Mouse (Mus musculus): Measurements from ENCODE around the gene Wdr24. TPM values are rescaled to one million over a fixed set of nuclear protein-coding genes. Genes with fewer than 3 reads are reported as not detected.

Gene Wdr24
- 30.1 and 30.7 TPM in 2 replicates for polyA plus RNA-seq (2016; fragmentation: Nextera tagmentation; extraction: Ambion mirVana)

DNA sequence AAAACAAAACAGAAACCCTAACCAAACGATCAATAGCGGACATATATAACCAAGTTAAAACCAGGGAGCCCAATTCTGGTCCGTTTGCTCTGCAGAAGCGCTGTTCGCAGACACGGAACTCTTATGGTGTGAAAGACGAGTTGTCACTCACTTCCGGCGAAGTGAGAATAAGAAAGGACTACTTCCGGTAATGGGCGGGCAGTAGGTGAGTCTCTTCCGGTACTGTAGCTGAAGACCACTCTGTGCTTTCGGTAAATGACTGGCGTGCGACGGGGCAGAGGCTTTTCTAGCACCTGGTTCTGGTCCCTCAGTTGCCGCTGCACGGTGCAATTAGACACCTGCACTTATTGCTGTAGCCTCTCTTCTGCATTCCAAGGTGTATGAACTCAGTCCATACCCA, at the start of gene Wdr24:
TSS of gene Wdr24 (plus strand) at position 176 of the 400 bp plus-strand sequence.
- Histone ChIP-seq H3K36me3 (peaks cover 41% of the 10 kb centered on the region), H3K4me1 (replicated peaks) (peaks cover 66% of the 10 kb centered on the region), H3K9me3 (no peaks in the 10 kb centered on the region), H3K4me3 (peak within 1 kb of the TSS; percentile 76), H3K27me3 (ENCODE audit: insufficient read depth, poor library complexity, severe bottlenecking) (peaks cover 28% of the 10 kb centered on the region), H3K27ac (peak within 1 kb of the TSS; percentile 88)
- WGBS: under 1% methylated on average over 18 of the region's 18 CpGs
- DNase-seq (ENCODE audit: low spot score): peak; percentile 80

DNA sequence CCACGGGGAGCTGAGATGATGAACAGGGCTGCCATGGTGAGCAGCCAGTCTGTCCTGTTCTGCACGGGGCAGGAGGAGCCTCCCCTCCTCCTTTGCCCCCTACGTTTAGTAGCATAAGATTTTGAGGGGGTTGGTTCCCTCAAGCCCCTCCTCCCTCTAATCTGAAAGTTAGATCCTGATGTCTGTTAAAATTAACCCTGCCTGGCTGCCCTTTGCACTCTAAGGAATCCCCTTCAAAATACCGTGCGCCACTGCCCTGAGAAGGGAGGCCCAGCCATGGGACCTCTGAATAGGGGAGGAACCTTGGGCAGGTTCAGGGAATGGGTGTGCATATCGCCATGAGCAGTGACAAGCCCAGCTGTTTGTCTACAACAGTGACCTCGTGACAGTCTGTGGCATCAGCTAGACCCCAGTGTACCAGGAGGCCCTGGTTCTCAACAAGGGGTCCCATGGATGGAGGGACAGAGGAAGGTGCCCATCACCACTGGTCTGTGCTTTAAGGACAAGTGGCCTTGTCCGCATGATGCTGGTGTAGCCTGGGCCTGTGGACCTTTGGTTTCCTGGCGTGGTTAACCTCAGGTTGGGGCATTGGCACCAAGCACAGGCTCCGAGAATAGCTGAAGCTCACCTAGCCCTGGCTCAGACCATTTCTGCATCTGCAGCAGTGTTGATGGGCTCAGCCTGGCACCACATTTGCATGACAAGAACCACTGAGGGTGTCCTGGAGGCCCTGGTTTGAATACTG, 47.9 kb upstream of the Wdr24 start:
- WGBS: 84% methylated on average over 10 of the region's 10 CpGs
- Histone ChIP-seq H3K36me3 (peaks cover 20% of the 10 kb centered on the region), H3K4me1 (replicated peaks) (peaks cover 25% of the 10 kb centered on the region), H3K4me3 (peak overlapping the region; percentile 68; the same call in 1 of the 2 replicates), H3K27me3 (ENCODE audit: insufficient read depth, poor library complexity, severe bottlenecking) (no peaks in the 10 kb centered on the region), H3K9me3 (no peaks in the 10 kb centered on the region), H3K27ac (no peak overlapping the region)
- no peak for DNase-seq (ENCODE audit: low spot score)

DNA sequence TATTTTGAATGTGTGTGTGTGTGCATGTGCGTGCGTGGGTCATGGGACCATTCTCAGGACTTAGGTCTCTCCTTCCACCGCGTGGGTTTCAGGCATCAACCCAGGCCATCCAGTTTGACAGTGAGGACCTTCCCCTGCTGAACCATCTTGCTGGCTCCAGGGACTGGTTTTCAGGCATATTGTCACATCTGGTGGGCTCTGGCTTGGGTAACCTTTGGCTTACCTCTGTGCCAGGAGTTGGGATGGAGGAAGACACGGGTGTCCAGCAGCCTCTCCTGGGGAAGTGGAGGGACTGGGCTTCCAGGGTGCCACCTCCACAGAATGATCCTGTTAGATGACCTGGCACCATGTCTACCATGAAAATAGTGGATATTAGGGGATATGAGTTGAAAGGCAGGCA, 45.5 kb upstream of the Wdr24 start:
- H3K27ac ChIP-seq: no peak overlapping the region
- H3K4me3 ChIP-seq: no peak overlapping the region
- H3K36me3 ChIP-seq: peaks cover 45% of the 10 kb centered on the region
- WGBS: 91% methylated on average over 5 of the region's 5 CpGs
- H3K27me3 ChIP-seq (ENCODE audit: insufficient read depth, poor library complexity, severe bottlenecking): no peaks in the 10 kb centered on the region
- no peak for DNase-seq (ENCODE audit: low spot score)
- peaks cover 32% of the 10 kb centered on the region for H3K4me1 ChIP-seq (replicated peaks)
- no peaks in the 10 kb centered on the region for H3K9me3 ChIP-seq

GRCm38 (mm10) chr17:25781339-25781738, 42.1 kb upstream of the Wdr24 start:
- no peak for DNase-seq (ENCODE audit: low spot score)
- no peak overlapping the region for H3K4me3 ChIP-seq
- WGBS: 88% methylated on average over 6 of the region's 6 CpGs
- H3K36me3 ChIP-seq: peaks cover 60% of the 10 kb centered on the region
- H3K27ac ChIP-seq: no peak overlapping the region
- no peaks in the 10 kb centered on the region for H3K9me3 ChIP-seq
- H3K4me1 ChIP-seq (replicated peaks): peaks cover 37% of the 10 kb centered on the region
- no peaks in the 10 kb centered on the region for H3K27me3 ChIP-seq (ENCODE audit: insufficient read depth, poor library complexity, severe bottlenecking)

GRCm38 (mm10) chr17:25783086-25783485, 40.3 kb upstream of the Wdr24 start:
- H3K36me3 ChIP-seq: peaks cover 66% of the 10 kb centered on the region
- 87% methylated on average over 7 of the region's 7 CpGs for WGBS
- no peak for DNase-seq (ENCODE audit: low spot score)
- no peak overlapping the region for H3K27ac ChIP-seq
- H3K4me3 ChIP-seq: peak overlapping the region; percentile 5; the same call in 1 of the 2 replicates
- peaks cover 39% of the 10 kb centered on the region for H3K4me1 ChIP-seq (replicated peaks)
- no peaks in the 10 kb centered on the region for H3K9me3 ChIP-seq
- no peaks in the 10 kb centered on the region for H3K27me3 ChIP-seq (ENCODE audit: insufficient read depth, poor library complexity, severe bottlenecking)

GRCm38 (mm10) chr17:25783861-25784574, 39.4 kb upstream of the Wdr24 start:
- Histone ChIP-seq H3K36me3 (peaks cover 75% of the 10 kb centered on the region), H3K9me3 (no peaks in the 10 kb centered on the region), H3K4me3 (peak overlapping the region; percentile 75), H3K27me3 (ENCODE audit: insufficient read depth, poor library complexity, severe bottlenecking) (no peaks in the 10 kb centered on the region), H3K27ac (peak overlapping the region; percentile 97), H3K4me1 (replicated peaks) (peaks cover 39% of the 10 kb centered on the region)
- no peak for DNase-seq (ENCODE audit: low spot score)
- WGBS: 87% methylated on average over 15 of the region's 15 CpGs

DNA sequence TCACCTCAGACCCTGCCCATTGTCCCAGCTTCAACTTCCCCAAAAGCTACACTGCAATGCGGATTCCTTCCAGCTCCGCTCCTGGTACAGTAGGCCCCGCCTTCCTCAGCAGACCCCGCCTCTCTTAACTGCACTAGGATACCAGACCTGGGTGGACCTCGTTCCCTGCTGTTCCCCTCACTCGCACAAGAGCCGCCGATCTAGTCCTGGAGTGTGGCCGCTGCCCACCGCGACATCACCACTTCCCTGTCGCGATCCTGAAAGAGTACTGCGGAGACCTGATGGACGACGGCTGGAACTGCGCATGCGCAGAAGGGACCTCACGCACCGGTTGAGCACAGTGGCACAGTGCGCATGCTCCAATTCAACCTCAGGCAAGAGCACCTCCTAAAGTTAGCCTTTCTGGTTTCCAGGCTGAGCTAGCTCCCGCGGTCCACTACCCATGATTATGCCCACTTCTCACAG, 38.1 kb upstream of the Wdr24 start, which contains the start of gene Haghl:
TSS of gene Haghl (minus strand) at position 393 of the 465 bp plus-strand sequence.
- peaks cover 77% of the 10 kb centered on the region for H3K36me3 ChIP-seq
- H3K9me3 ChIP-seq: no peaks in the 10 kb centered on the region
- H3K4me1 ChIP-seq (replicated peaks): peaks cover 40% of the 10 kb centered on the region
- under 1% methylated on average over 23 of the region's 23 CpGs for WGBS
- DNase-seq (ENCODE audit: low spot score): peak; percentile 98
- H3K27ac ChIP-seq: peak within 1 kb of the TSS; percentile 97
- H3K4me3 ChIP-seq: peak within 1 kb of the TSS; percentile 75
- no peaks in the 10 kb centered on the region for H3K27me3 ChIP-seq (ENCODE audit: insufficient read depth, poor library complexity, severe bottlenecking)

GRCm38 (mm10) chr17:25786280-25786679, 37.1 kb upstream of the Wdr24 start, which contains the start of gene Ccdc78:
Gene Ccdc78 (plus strand): TSS chr17:25786580.
- no peak for DNase-seq (ENCODE audit: low spot score)
- Histone ChIP-seq H3K4me1 (replicated peaks) (peaks cover 49% of the 10 kb centered on the region), H3K27ac (peak within 1 kb of the TSS; percentile 97), H3K27me3 (ENCODE audit: insufficient read depth, poor library complexity, severe bottlenecking) (no peaks in the 10 kb centered on the region), H3K4me3 (peak within 1 kb of the TSS; percentile 75), H3K9me3 (no peaks in the 10 kb centered on the region), H3K36me3 (peaks cover 72% of the 10 kb centered on the region)
- 87% methylated on average over 3 of the region's 3 CpGs for WGBS

GRCm38 (mm10) chr17:25786781-25787504, 36.5 kb upstream of the Wdr24 start:
- 91% methylated on average over 9 of the region's 9 CpGs for WGBS
- Histone ChIP-seq H3K4me3 (0 out of 2 replicates have a peak overlapping the region, but pooled peaks have one; percentile 1), H3K4me1 (replicated peaks) (peaks cover 53% of the 10 kb centered on the region), H3K27ac (no peak overlapping the region), H3K27me3 (ENCODE audit: insufficient read depth, poor library complexity, severe bottlenecking) (no peaks in the 10 kb centered on the region), H3K36me3 (peaks cover 65% of the 10 kb centered on the region), H3K9me3 (no peaks in the 10 kb centered on the region)
- DNase-seq (ENCODE audit: low spot score): no peak

GRCm38 (mm10) chr17:25791320-25791842, 32.0 kb upstream of the Wdr24 start:
- WGBS: 31% methylated on average over 19 of the region's 19 CpGs
- Histone ChIP-seq H3K36me3 (peaks cover 66% of the 10 kb centered on the region), H3K4me3 (peak overlapping the region; percentile 86), H3K27me3 (ENCODE audit: insufficient read depth, poor library complexity, severe bottlenecking) (no peaks in the 10 kb centered on the region), H3K9me3 (no peaks in the 10 kb centered on the region), H3K27ac (peak overlapping the region; percentile 95), H3K4me1 (replicated peaks) (peaks cover 62% of the 10 kb centered on the region)
- DNase-seq (ENCODE audit: low spot score): peak; percentile 45

- H3K36me3 ChIP-seq: peaks cover 61% of the 10 kb centered on the region
- peaks cover 67% of the 10 kb centered on the region for H3K4me1 ChIP-seq (replicated peaks)
- H3K9me3 ChIP-seq: no peaks in the 10 kb centered on the region
- DNase-seq (ENCODE audit: low spot score): peak; percentile 86
- H3K27ac ChIP-seq: peak overlapping the region; percentile 95
- WGBS: under 1% methylated on average over 45 of the region's 45 CpGs
- peak overlapping the region; percentile 86 for H3K4me3 ChIP-seq
- no peaks in the 10 kb centered on the region for H3K27me3 ChIP-seq (ENCODE audit: insufficient read depth, poor library complexity, severe bottlenecking)
Observed at GRCm38 (mm10) chr17:25791843-25792527, 31.4 kb upstream of the Wdr24 start.

GRCm38 (mm10) chr17:25792615-25793014, 30.8 kb upstream of the Wdr24 start, which contains the start of gene Fam173a:
Gene Fam173a (minus strand): TSS chr17:25792901.
- Histone ChIP-seq H3K27ac (peak within 1 kb of the TSS; percentile 95), H3K27me3 (ENCODE audit: insufficient read depth, poor library complexity, severe bottlenecking) (no peaks in the 10 kb centered on the region), H3K4me3 (peak within 1 kb of the TSS; percentile 86), H3K36me3 (peaks cover 55% of the 10 kb centered on the region), H3K4me1 (replicated peaks) (peaks cover 73% of the 10 kb centered on the region), H3K9me3 (no peaks in the 10 kb centered on the region)
- peak; percentile 71 for DNase-seq (ENCODE audit: low spot score)
- WGBS: 2% methylated on average over 14 of the region's 14 CpGs

Measured in hindbrain, embryonic 10.5 days (tissue).